Mouse (Mus musculus) spleen, adult 12 weeks (tissue): ENCODE results near the gene Dnmt3a.

ENCODE experiments used
- DNase-seq: peaks from one replicate; pipeline ENCODE4 v3.0.0; 2022; ENCODE audit warnings: low spot score

Dnmt3a gene

GRCm38 (mm10) chr12:3787541-3787940 lies 18.3 kb upstream of the Dnmt3a start:
- no peak for DNase-seq

- DNase-seq, result no peak
Observed at GRCm38 (mm10) chr12:3788421-3789051, 17.3 kb upstream of the Dnmt3a start.

- DNase-seq, result no peak
Observed at GRCm38 (mm10) chr12:3789626-3790185, 16.1 kb upstream of the Dnmt3a start.

- no peak for DNase-seq
Observed at GRCm38 (mm10) chr12:3791257-3791656, 14.6 kb upstream of the Dnmt3a start.

- DNase-seq, result peak; percentile 83
Observed at GRCm38 (mm10) chr12:3791732-3792131, 14.1 kb upstream of the Dnmt3a start.

- no peak for DNase-seq
Observed at GRCm38 (mm10) chr12:3792248-3792647, 13.6 kb upstream of the Dnmt3a start.

GRCm38 (mm10) chr12:3795569-3795968 lies 10.2 kb upstream of the Dnmt3a start:
- DNase-seq, result no peak

- no peak for DNase-seq
Observed at GRCm38 (mm10) chr12:3799551-3799950, 6.3 kb upstream of the Dnmt3a start.

GRCm38 (mm10) chr12:3806271-3806684 lies 471 bp downstream of the Dnmt3a start:
- peak; percentile 40 for DNase-seq

- DNase-seq, result no peak
Observed at GRCm38 (mm10) chr12:3806703-3807547, 1.1 kb downstream of the Dnmt3a start.

GRCm38 (mm10) chr12:3807548-3808395 lies 2.0 kb downstream of the Dnmt3a start:
- DNase-seq, result no peak

- no peak for DNase-seq
Observed at GRCm38 (mm10) chr12:3808396-3808981, 2.7 kb downstream of the Dnmt3a start.

GRCm38 (mm10) chr12:3809520-3810180 lies 3.8 kb downstream of the Dnmt3a start:
- DNase-seq, result no peak

- DNase-seq, result no peak
Observed at GRCm38 (mm10) chr12:3810455-3810854, 4.6 kb downstream of the Dnmt3a start.

- no peak for DNase-seq
Observed at GRCm38 (mm10) chr12:3811596-3811995, 5.8 kb downstream of the Dnmt3a start.

- DNase-seq, result no peak
Observed at GRCm38 (mm10) chr12:3812251-3812650, 6.4 kb downstream of the Dnmt3a start.

- DNase-seq, result no peak
Observed at GRCm38 (mm10) chr12:3813138-3813537, 7.3 kb downstream of the Dnmt3a start.

GRCm38 (mm10) chr12:3815386-3815785 lies 9.6 kb downstream of the Dnmt3a start:
- no peak for DNase-seq

- DNase-seq, result no peak
Observed at GRCm38 (mm10) chr12:3817033-3817432, 11.2 kb downstream of the Dnmt3a start.

GRCm38 (mm10) chr12:3817566-3817965 lies 11.8 kb downstream of the Dnmt3a start:
- DNase-seq, result no peak

- no peak for DNase-seq
Observed at GRCm38 (mm10) chr12:3819899-3820298, 14.1 kb downstream of the Dnmt3a start.
